Mouse (Mus musculus) skeletal muscle tissue, adult 2 months (tissue): ENCODE results near the gene Gm43738.
"Not testable (repeated sequence)": the region's sequence is repeated elsewhere in the genome, so short reads cannot be mapped to it uniquely, and the experiment has no call there.

ENCODE experiments used
- DNase-seq: peaks from one replicate; pipeline ENCODE4 v3.0.0-alpha.2; 2012; ENCODE audit warnings: low read depth, low spot score

The Gm43738 gene

DNA sequence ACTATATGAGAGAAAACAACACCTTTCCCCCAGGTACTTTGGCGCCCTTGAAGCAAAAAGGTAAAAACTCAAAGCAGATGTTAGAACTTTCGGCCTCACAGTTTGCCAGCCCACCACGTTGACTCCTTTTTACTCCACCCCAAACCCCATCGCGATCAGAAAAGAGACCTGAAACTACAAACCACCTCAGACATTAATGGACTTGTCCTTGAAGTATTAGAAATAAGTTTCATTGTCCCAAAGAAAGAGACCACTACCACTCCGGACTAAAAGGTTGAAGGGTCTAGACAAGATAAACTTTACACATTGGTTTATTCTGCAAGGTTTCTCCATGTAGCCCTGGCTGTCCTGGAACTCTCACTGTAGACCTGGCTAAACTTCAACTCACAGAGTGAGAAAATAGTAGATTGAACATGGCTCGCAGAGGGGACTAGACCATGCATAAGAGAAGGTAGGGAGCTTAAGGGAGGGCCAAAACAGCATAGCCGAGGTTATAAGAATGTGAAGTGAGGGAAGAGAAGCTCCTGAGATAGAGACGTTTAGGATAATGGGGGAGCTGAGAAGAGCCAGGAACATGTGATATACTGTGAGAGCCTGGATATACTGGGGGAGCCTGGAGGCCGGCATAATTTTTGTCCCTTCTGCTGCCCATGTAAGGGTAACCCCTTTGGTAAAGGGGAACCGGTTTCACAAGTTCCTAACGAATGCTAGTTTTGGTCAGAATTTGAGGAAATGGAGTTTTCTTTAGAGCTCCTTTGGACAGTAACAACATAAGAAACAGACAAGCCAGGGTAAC is 1.8 kb upstream of the Gm43738 start:
- DNase-seq, result no peak

- DNase-seq, result peak; percentile 98
Measured at GRCm38 (mm10) chr3:89101812-89102494, 1.1 kb upstream of the Gm43738 start, which contains the start of gene Fdps. TSS of gene Fdps (minus strand) at chr3:89101959.

DNA sequence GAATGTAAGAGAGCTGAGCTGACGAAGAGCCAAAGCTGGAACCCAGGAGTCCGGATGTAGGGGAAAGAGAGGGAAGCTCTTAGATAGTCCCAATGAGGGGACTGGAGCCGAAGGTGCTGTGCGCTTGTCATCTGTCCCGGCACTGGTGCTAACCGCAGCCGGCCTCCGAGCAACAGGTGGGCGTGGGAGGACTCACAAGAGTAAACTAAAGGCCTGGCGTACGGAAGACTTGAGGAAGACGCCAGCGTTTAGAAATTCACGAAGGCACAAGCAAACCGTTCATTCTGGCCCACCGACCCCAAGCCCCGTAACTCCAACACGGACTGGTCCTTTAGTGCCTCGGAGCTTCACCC is 536 bp upstream of the Gm43738 start:
- DNase-seq, result no peak

DNA sequence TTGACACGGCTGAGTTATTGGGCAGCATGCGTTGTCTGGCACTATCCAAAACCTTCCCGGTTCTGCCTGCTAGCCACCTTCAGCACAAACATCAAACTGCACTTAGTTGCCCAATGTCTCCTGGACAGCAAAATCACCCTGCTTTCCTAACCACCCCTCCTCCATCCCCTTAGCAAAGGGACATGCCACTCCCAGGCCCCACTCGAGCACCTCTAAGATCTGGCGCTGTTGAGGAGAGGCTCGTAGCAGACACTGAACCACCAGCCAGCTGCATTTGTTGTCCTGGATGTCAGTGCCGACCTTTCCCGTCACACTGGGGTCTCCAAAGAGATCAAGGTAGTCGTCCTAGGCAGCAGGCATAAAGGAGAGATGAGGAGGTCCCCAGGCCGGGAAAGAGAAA is 6.9 kb downstream of the Gm43738 start:
- DNase-seq, result no peak

DNA sequence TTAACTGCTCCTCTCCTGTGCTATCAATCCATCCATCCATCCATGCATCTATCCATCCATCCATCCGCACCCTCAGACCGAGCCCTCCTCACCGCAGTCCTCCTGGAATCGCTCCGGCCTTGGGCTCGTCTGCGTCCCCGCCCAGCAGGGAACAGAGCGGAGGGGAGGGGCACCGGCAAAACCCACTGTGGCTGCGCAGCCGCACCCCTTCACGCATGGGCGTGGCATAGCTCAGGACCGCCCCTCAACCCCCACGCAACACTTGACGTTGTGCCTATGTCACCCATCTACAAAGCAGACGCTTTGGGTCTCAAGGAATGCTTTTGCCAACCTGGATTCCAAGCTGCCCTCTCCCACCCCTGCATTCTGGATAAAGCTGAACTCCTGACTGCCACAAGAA is 7.7 kb downstream of the Gm43738 start, which contains the start of gene Rusc1:
Gene Rusc1, minus strand, starts transcription at position 137 of the 400 bp plus-strand sequence.
- peak; percentile 49 for DNase-seq

GRCm38 (mm10) chr3:89092509-89093090 is 8.3 kb downstream of the Gm43738 start:
- DNase-seq, result no peak

DNA sequence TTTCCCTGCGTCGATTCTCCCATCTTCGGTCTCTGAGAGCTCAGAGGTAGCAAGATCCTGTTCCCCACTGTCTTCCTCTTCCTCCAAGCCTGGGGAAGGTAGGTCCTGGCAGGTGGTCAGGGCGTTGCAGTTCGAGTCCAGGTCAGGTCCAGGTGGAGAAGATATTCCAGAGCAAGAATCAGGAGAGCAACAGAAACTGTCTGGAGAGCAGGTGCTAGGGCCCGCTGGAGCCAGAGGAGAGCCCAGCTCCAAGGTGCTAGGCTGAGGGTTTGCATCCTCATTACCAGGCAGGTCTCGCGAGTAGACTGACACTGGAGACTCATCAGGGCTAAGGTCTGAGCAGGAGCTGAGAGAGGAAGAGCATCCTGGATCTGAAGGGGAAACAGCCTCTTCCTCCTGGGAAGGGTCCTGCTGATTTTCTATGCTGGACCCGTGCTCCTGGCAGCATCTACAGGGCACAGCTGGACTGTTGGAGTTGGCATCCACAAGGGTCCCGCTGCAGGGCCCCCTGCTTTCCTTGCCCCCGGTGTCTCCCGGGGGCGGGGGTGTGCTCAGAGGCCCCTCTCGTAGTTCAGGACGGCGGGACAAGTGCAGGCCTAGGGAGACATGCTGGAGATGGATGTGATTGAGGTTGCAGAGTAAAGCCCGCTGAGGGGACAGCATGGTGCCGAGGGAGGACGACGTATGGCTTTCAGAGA is 8.9 kb downstream of the Gm43738 start:
- no peak for DNase-seq

DNA sequence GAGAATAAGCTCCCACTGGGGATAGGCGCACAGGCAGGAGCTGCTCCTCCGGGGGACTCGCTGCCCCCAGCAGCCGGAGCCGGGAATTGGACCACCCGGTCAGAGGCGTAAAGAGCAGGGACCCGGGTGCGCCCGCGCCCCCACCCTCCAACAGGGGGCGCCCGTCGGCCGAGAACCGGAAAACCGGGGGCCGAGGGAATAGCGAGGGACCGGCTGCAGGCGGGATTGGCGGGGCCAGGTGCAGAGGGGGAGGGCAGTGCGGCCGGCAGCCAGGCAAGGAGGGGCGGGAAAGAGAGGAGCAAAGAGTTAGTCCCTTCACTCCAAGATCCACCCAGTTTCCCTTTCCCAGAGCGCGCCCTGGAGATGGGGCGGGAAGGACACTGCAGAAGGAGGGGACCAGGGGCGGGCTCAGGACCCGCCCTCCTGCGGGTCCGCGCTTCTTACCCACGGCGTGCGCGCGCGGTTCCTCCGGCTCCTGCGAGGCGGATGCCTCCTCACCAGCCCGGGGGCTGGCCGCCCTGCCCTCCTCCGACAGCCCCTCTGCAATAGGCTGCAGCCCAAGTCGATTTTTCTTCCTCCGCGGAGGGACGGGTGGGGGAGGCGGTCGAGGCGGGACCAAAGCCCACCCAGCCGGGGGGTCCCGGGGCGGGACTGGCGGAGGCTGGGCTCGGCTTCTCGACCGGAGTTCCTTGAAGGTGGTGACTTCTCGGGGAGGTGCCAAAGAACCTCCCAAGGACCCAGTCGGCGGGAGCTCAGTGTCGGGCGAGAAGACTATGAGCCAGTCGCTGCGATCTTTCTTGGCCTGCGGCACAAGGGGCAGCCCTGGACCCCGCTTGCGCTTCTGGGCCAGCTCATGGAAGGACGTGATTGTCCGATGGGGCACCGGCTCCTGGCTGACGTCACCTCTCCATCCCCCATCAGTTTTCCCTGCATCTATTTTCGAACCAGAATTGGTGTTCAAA is 9.9 kb downstream of the Gm43738 start:
- DNase-seq, result peak; percentile 78

DNA sequence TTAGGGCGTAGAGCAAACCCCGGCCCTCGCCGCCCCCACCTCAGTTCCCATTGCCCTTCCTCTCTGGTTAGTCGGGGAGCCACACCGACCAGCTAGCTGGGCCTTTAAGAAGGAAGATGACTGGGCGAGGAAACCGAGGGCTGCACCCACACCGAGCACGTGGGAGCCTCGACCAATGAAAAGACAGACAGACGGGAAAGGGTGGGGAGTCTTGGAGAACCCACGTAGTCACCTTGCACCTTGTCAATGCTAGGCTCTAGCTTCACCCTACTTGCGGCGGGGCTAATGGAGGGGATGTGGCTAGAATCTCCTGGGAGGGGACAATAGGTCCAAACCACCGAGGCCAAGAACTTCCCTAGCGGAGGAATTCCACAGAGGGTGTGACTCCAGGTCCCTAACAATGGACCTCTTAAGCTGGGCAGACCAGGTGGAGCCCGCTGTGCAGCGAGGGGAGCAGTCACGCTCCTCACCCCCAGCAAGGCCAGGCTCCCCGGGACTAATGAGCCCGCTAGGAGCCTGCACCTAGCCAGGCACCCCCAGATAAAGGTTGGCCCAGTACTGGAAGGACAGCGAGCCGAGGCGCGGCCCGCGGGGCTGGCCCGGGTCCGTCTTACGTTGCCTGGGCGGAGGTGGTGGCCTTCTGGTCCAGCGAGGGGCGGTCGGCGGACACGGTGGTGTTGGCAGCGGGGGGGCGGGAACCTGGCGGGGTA is 10.9 kb downstream of the Gm43738 start:
- DNase-seq, result peak; percentile 92

GRCm38 (mm10) chr3:89088974-89089373 is 11.9 kb downstream of the Gm43738 start:
- DNase-seq, result no peak

DNA sequence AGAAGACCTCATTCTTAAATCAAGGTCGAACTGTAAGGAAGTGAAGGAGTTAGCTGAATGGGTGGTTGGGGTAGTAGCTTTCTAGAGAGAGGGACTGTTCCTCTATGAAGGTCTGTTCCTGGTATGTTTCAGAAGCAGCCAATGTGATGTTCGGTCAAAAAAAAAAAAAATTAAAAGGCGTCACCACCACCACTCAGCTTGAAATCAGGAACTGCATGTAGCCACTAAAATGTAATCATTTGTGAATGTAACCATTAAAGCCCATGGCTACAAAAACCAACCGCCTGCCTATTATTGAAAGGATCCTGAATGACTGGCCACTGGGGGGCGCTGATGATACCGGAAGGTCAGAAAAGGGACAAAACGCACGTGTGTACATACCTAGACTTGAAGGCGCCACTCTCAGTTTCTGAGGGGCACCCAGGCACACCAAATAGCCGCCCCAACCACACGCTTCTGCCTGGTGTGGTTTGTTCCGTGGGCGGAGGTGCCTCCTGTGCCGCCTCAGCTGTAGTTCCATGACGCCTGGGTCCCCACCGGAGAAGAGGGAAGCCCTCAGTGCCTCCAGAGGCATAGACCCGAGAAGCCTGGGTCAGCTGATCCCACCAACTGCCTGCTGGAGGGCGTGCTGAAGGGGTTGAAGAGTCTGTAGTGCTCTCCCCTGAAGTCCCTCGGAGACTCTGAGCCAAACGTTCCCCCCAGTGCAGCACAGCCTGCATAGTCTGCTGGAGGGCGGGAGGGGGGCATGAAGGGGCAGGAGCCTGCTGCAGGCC is 13.4 kb downstream of the Gm43738 start:
- peak; percentile 29 for DNase-seq

GRCm38 (mm10) chr3:89084654-89085190 is 16.2 kb downstream of the Gm43738 start:
- no peak for DNase-seq

- DNase-seq, result no peak
Measured at GRCm38 (mm10) chr3:89084133-89084532, 16.8 kb downstream of the Gm43738 start.

DNA sequence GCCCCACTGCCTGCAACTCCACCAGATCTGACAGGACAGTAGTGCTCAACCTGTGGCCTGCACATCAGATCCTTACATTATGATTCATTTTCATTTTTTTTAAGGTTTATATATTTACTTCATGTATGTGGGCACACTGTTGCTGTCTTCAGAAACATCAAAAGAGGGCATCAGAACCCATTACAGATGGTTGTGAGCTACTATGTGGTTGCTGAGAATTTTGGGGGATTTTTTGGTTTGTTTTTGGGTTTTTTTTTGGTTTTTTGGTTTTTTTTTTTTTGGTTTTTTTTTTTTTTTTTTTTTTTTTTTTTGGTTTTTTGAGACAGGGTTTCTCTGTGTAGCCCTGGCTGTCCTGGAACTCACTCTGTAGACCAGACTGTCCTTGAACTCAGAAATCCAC is 18.6 kb downstream of the Gm43738 start:
- DNase-seq, result not testable (repeated sequence)

- no peak for DNase-seq
Measured at GRCm38 (mm10) chr3:89077383-89077782, 23.5 kb downstream of the Gm43738 start.

GRCm38 (mm10) chr3:89067265-89067664 is 33.6 kb downstream of the Gm43738 start:
- no peak for DNase-seq

DNA sequence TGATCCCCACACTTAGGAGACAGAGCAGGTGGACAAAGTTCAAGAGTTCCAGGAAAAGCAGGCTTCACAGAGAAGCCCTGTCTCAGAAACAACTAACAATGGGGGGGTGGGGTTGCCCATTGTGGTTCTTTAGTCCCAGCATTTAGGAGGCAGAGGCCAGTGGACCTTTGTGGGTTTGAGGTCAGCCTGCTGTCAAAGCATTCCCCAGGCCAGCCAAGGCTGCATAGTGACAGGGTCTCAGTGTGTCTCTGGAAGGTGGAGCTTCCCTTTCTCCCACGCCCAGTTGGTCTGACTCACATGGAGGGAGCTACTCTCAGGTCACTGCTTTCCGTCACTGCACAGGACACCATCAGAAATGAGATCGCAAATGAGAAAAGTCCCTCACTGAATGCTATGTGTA is 39.2 kb downstream of the Gm43738 start:
- no peak for DNase-seq

GRCm38 (mm10) chr3:89058783-89059182 is 42.1 kb downstream of the Gm43738 start:
- no peak for DNase-seq

- DNase-seq, result no peak
Measured at GRCm38 (mm10) chr3:89058361-89058760, 42.5 kb downstream of the Gm43738 start.
